20 mouse cellular contexts compared by ENCODE assay signal in genomic region chr7:68025396-68025795, GRCm38 (mm10).
DNase-seq lines count a peak whose midpoint lies in the region; ATAC-seq lines count a peak whose summit lies in the region.
"Had no signal": no experiment of that assay in that cellular context is flagged by ENCODE, and none has a peak within 500 bp of the region (broad histone marks: within the 10 kb centered on the region; RNA-seq: fewer than 3 reads in every experiment).

No protein-coding gene starts in this region.

- H3K4me2 ChIP-seq in heart, embryonic 13.5 days = no peak overlapping the region
- no peak overlapping the region for H3K4me2 ChIP-seq in hindbrain, embryonic 15.5 days
- no peak overlapping the region for H3K4me2 ChIP-seq in hindbrain, embryonic 16.5 days (ENCODE audit: low read length)
- H3K4me2 ChIP-seq in midbrain, embryonic 13.5 days (replicated peaks) = no peak overlapping the region
- no peak overlapping the region for H3K4me2 ChIP-seq in midbrain, embryonic 11.5 days
- H3K4me2 ChIP-seq: limb, embryonic 12.5 days; liver, embryonic 13.5 days; lung, embryonic 14.5 days had no signal

- H3K9me3 ChIP-seq in heart, embryonic 13.5 days = no peaks in the 10 kb centered on the region
- H3K9me3 ChIP-seq in hindbrain, embryonic 15.5 days = no peaks in the 10 kb centered on the region
- no peaks in the 10 kb centered on the region for H3K9me3 ChIP-seq in hindbrain, embryonic 16.5 days (ENCODE audit: control insufficient read depth, low read length)
- no peaks in the 10 kb centered on the region for H3K9me3 ChIP-seq in midbrain, embryonic 13.5 days
- no peaks in the 10 kb centered on the region for H3K9me3 ChIP-seq in midbrain, embryonic 11.5 days (ENCODE audit: control insufficient read depth, low read length)
- H3K9me3 ChIP-seq: hindbrain, embryonic 10.5 days; limb, embryonic 12.5 days; liver, embryonic 13.5 days had no signal

- no peak overlapping the region for H3K4me3 ChIP-seq in heart, embryonic 13.5 days
- no peak overlapping the region for H3K4me3 ChIP-seq in hindbrain, embryonic 15.5 days
- no peak overlapping the region for H3K4me3 ChIP-seq in hindbrain, embryonic 16.5 days (ENCODE audit: low read length)
- H3K4me3 ChIP-seq in midbrain, embryonic 13.5 days (replicated peaks) = no peak overlapping the region
- H3K4me3 ChIP-seq in midbrain, embryonic 11.5 days (ENCODE audit: low read depth, low read length) = no peak overlapping the region
- H3K4me3 ChIP-seq: gastrocnemius, adult 2 months; hindbrain, embryonic 10.5 days; limb, embryonic 12.5 days; liver, embryonic 13.5 days; myocyte had no signal

- intact Hi-C loops in heart, postnatal 14 days (cut with DNase I) = no loop called here

- 82% methylated on average over 3 of the region's 3 CpGs for WGBS in heart, embryonic 13.5 days
- WGBS in hindbrain, embryonic 15.5 days = 33% methylated on average over 3 of the region's 3 CpGs
- WGBS in hindbrain, embryonic 16.5 days = 37% methylated on average over 3 of the region's 3 CpGs
- 65% methylated on average over 3 of the region's 3 CpGs for WGBS in midbrain, embryonic 13.5 days
- WGBS in midbrain, embryonic 11.5 days = 80% methylated on average over 3 of the region's 3 CpGs

- ATAC-seq in heart, embryonic 13.5 days (ENCODE audit: extremely low read depth, insufficient number of reproducible peaks, low FRiP score, low TSS enrichment) = no peak
- ATAC-seq in hindbrain, embryonic 15.5 days (ENCODE audit: low FRiP score, low read depth) = no peak
- ATAC-seq in hindbrain, embryonic 16.5 days = no peak
- no peak for ATAC-seq in midbrain, embryonic 13.5 days
- no peak for ATAC-seq in midbrain, embryonic 11.5 days (ENCODE audit: low FRiP score)
- ATAC-seq: intestine, embryonic 16.5 days had no signal

- H3K27ac ChIP-seq in heart, embryonic 13.5 days (replicated peaks) = peak overlapping the region; percentile 44
- 0 out of 2 replicates have a peak overlapping the region, but pooled peaks have one; percentile 9 for H3K27ac ChIP-seq in hindbrain, embryonic 15.5 days (replicated peaks)
- no peak overlapping the region for H3K27ac ChIP-seq in hindbrain, embryonic 16.5 days (ENCODE audit: low read depth, low read length)
- 0 out of 2 replicates have a peak overlapping the region, but pooled peaks have one; percentile 30 for H3K27ac ChIP-seq in midbrain, embryonic 13.5 days
- H3K27ac ChIP-seq in midbrain, embryonic 11.5 days (ENCODE audit: low read depth, low read length) = no peak overlapping the region
- H3K27ac ChIP-seq: gastrocnemius, adult 2 months; limb, embryonic 12.5 days; liver, embryonic 13.5 days had no signal

- H3K9ac ChIP-seq in heart, embryonic 13.5 days = 0 out of 2 replicates have a peak overlapping the region, but pooled peaks have one; percentile 45
- H3K9ac ChIP-seq in hindbrain, embryonic 15.5 days = no peak overlapping the region
- H3K9ac ChIP-seq in hindbrain, embryonic 16.5 days (ENCODE audit: low read depth, low read length) = no peak overlapping the region
- H3K9ac ChIP-seq in midbrain, embryonic 13.5 days (replicated peaks) = no peak overlapping the region
- H3K9ac ChIP-seq in midbrain, embryonic 11.5 days (ENCODE audit: low read length) = no peak overlapping the region
- H3K9ac ChIP-seq: limb, embryonic 12.5 days; liver, embryonic 13.5 days; lung, embryonic 14.5 days had no signal

- H3K27me3 ChIP-seq in heart, embryonic 13.5 days (replicated peaks) = no peaks in the 10 kb centered on the region
- no peaks in the 10 kb centered on the region for H3K27me3 ChIP-seq in hindbrain, embryonic 15.5 days
- no peaks in the 10 kb centered on the region for H3K27me3 ChIP-seq in hindbrain, embryonic 16.5 days (replicated peaks; ENCODE audit: control insufficient read depth, insufficient read depth, low read length)
- H3K27me3 ChIP-seq in midbrain, embryonic 13.5 days = no peaks in the 10 kb centered on the region
- no peaks in the 10 kb centered on the region for H3K27me3 ChIP-seq in midbrain, embryonic 11.5 days (ENCODE audit: control insufficient read depth, insufficient read depth, low read length)
- H3K27me3 ChIP-seq: limb, embryonic 12.5 days; liver, embryonic 13.5 days had no signal

- H3K36me3 ChIP-seq in heart, embryonic 13.5 days = 0 out of 2 replicates have a peak, but pooled peaks cover 5% of the 10 kb centered on the region
- no peaks in the 10 kb centered on the region for H3K36me3 ChIP-seq in hindbrain, embryonic 15.5 days
- no peaks in the 10 kb centered on the region for H3K36me3 ChIP-seq in hindbrain, embryonic 16.5 days (ENCODE audit: control insufficient read depth, insufficient read depth, low read length)
- H3K36me3 ChIP-seq in midbrain, embryonic 13.5 days = peaks cover 6% of the 10 kb centered on the region; the same call in 1 of the 2 replicates
- H3K36me3 ChIP-seq in midbrain, embryonic 11.5 days (ENCODE audit: control insufficient read depth, insufficient read depth, low read length) = no peaks in the 10 kb centered on the region
- H3K36me3 ChIP-seq: liver, embryonic 13.5 days had no signal

- peaks cover 97% of the 10 kb centered on the region for H3K4me1 ChIP-seq in heart, embryonic 13.5 days
- H3K4me1 ChIP-seq in hindbrain, embryonic 15.5 days (replicated peaks) = peaks cover 41% of the 10 kb centered on the region
- peaks cover 4% of the 10 kb centered on the region; the same call in 1 of the 2 replicates for H3K4me1 ChIP-seq in hindbrain, embryonic 16.5 days (ENCODE audit: control insufficient read depth, insufficient read depth, low read depth, low read length)
- peaks cover 36% of the 10 kb centered on the region for H3K4me1 ChIP-seq in midbrain, embryonic 13.5 days (replicated peaks)
- no peaks in the 10 kb centered on the region; the same call in none of the 2 replicates for H3K4me1 ChIP-seq in midbrain, embryonic 11.5 days (ENCODE audit: control insufficient read depth, insufficient read depth, low read length)

- DNase-seq in heart, postnatal 14 days = no peak
- no peak for DNase-seq in midbrain, embryonic 11.5 days (ENCODE audit: low spot score, missing footprints)
- no peak for DNase-seq in adrenal gland, adult 2 months
- DNase-seq: cerebellum, adult 18-20 months; cerebellum, postnatal 25 days; embryo, embryonic 11 days; gastrocnemius, adult 2 months; liver, embryonic 13.5 days; lung, embryonic 14.5 days; lung, postnatal 4 days; right cerebral cortex, postnatal 25 days; thymus, postnatal 4 days had no signal

Comparison
In these comparisons a context has a peak if more than half of its experiments do, and no peak if none do; other contexts are left out.
1. H3K27ac ChIP-seq: peak in heart, embryonic 13.5 days (single experiment), hindbrain, embryonic 15.5 days (single experiment) and midbrain, embryonic 13.5 days (single experiment); none in hindbrain, embryonic 16.5 days (single experiment) and midbrain, embryonic 11.5 days (single experiment).